29 mouse cellular contexts compared by ENCODE assay signal in genomic region chr9:26804321-26804720, GRCm38 (mm10). TPM values are rescaled to one million over a fixed set of nuclear protein-coding genes. Genes with fewer than 3 reads are reported as not detected.
DNase-seq lines count a peak whose midpoint lies in the region; ATAC-seq and TF ChIP-seq lines count a peak whose summit lies in the region.
"Had no signal": no experiment of that assay in that cellular context is flagged by ENCODE, and none has a peak within 500 bp of the region (broad histone marks: within the 10 kb centered on the region; RNA-seq: fewer than 3 reads in every experiment).

No protein-coding gene starts in this region.

- no peaks in the 10 kb centered on the region for H3K36me3 ChIP-seq in kidney, adult 2 months (ENCODE audit: control insufficient read depth, insufficient read depth, low read length)
- no peaks in the 10 kb centered on the region for H3K36me3 ChIP-seq in kidney, embryonic 16.5 days (ENCODE audit: insufficient read depth, low read length)
- H3K36me3 ChIP-seq in hindbrain, embryonic 13.5 days = no peaks in the 10 kb centered on the region
- H3K36me3 ChIP-seq: embryonic facial prominence, embryonic 12.5 days; embryonic facial prominence, embryonic 15.5 days; G1E; heart, embryonic 10.5 days; heart, embryonic 13.5 days; hindbrain, embryonic 15.5 days had no signal

- no peaks in the 10 kb centered on the region for H3K27me3 ChIP-seq in kidney, adult 2 months (replicated peaks; ENCODE audit: control insufficient read depth, insufficient read depth, low read length)
- no peaks in the 10 kb centered on the region for H3K27me3 ChIP-seq in kidney, embryonic 16.5 days (ENCODE audit: insufficient read depth, low read length)
- H3K27me3 ChIP-seq in hindbrain, embryonic 13.5 days = no peaks in the 10 kb centered on the region
- H3K27me3 ChIP-seq: CH12.LX; embryonic facial prominence, embryonic 12.5 days; embryonic facial prominence, embryonic 15.5 days; heart, embryonic 13.5 days; hindbrain, embryonic 15.5 days had no signal

- H3K27ac ChIP-seq in kidney, adult 2 months (ENCODE audit: insufficient read depth, low read depth, low read length) = no peak overlapping the region; the same call in 1 of the 2 replicates
- peak overlapping the region; percentile 25; the same call in 1 of the 2 replicates for H3K27ac ChIP-seq in kidney, embryonic 16.5 days (ENCODE audit: low read length)
- H3K27ac ChIP-seq in hindbrain, embryonic 13.5 days = no peak overlapping the region
- H3K27ac ChIP-seq: embryonic facial prominence, embryonic 12.5 days; embryonic facial prominence, embryonic 15.5 days; heart, adult 2 months; heart, embryonic 10.5 days; heart, embryonic 13.5 days; hindbrain, embryonic 15.5 days had no signal

- H3K4me3 ChIP-seq in kidney, adult 2 months (ENCODE audit: insufficient read depth, low read depth, low read length) = 0 out of 2 replicates have a peak overlapping the region, but pooled peaks have one; percentile 20
- H3K4me3 ChIP-seq in kidney, embryonic 16.5 days (ENCODE audit: low read length) = no peak overlapping the region; the same call in 1 of the 2 replicates
- H3K4me3 ChIP-seq in hindbrain, embryonic 13.5 days = no peak overlapping the region
- H3K4me3 ChIP-seq: embryonic facial prominence, embryonic 12.5 days; embryonic facial prominence, embryonic 15.5 days; heart, adult 2 months; heart, embryonic 10.5 days; heart, embryonic 13.5 days; hindbrain, embryonic 15.5 days had no signal

- no peak for TF ChIP-seq POLR2A in kidney, adult 2 months (IDR thresholded peaks at IDR 0.05; ENCODE audit: low read depth, low read length)

- H3K4me2 ChIP-seq in kidney, embryonic 16.5 days (replicated peaks; ENCODE audit: low read depth, low read length) = peak overlapping the region; percentile 75
- H3K4me2 ChIP-seq in hindbrain, embryonic 13.5 days = no peak overlapping the region
- H3K4me2 ChIP-seq: embryonic facial prominence, embryonic 12.5 days; embryonic facial prominence, embryonic 15.5 days; heart, embryonic 13.5 days; hindbrain, embryonic 15.5 days had no signal

- H3K4me1 ChIP-seq in kidney, adult 2 months (ENCODE audit: control insufficient read depth, insufficient read depth, low read length) = peaks cover 28% of the 10 kb centered on the region
- 0 out of 2 replicates have a peak, but pooled peaks cover 6% of the 10 kb centered on the region for H3K4me1 ChIP-seq in kidney, embryonic 16.5 days (ENCODE audit: insufficient read depth, low read length)
- H3K4me1 ChIP-seq in hindbrain, embryonic 13.5 days (replicated peaks) = peaks cover 13% of the 10 kb centered on the region
- H3K4me1 ChIP-seq: embryonic facial prominence, embryonic 12.5 days had no signal

- no peak for ATAC-seq in kidney, embryonic 16.5 days (ENCODE audit: low FRiP score, low TSS enrichment)
- ATAC-seq in hindbrain, embryonic 13.5 days (ENCODE audit: low FRiP score) = no peak
- ATAC-seq: forebrain, embryonic 14.5 days; forebrain, postnatal 0 days had no signal

- no peak for TF ChIP-seq CTCF in kidney, adult 2 months (conservative IDR thresholded peaks at IDR 0.05; ENCODE audit: insufficient read depth, insufficient read length, low read depth, low read length)

- H3K9ac ChIP-seq in kidney, embryonic 16.5 days (replicated peaks; ENCODE audit: low read length) = no peak overlapping the region
- H3K9ac ChIP-seq in hindbrain, embryonic 13.5 days = no peak overlapping the region
- H3K9ac ChIP-seq: embryonic facial prominence, embryonic 12.5 days; embryonic facial prominence, embryonic 15.5 days; forebrain, postnatal 0 days; heart, embryonic 13.5 days; hindbrain, embryonic 15.5 days had no signal

- no peak for DNase-seq in kidney, adult 2 months
- no peak for DNase-seq in kidney, adult 18-20 months
- DNase-seq in kidney, adult 8-10 months = no peak
- DNase-seq in lung, postnatal 36 days = peak; percentile 21
- DNase-seq in lung, postnatal 14 days = no peak
- DNase-seq: B cell, adult 2 months; cerebellum, adult 11 months; cerebellum, adult 2 months; cerebellum, adult 9-11 months; cerebellum, postnatal 25 days; forebrain, postnatal 0 days; gastrocnemius, postnatal 10 days; gastrocnemius, postnatal 36 days; heart, adult 2 months; heart, postnatal 14 days; heart, postnatal 4 days had no signal

- H3K9me3 ChIP-seq in kidney, embryonic 16.5 days (ENCODE audit: low read length) = no peaks in the 10 kb centered on the region
- no peaks in the 10 kb centered on the region for H3K9me3 ChIP-seq in hindbrain, embryonic 13.5 days
- H3K9me3 ChIP-seq: embryonic facial prominence, embryonic 12.5 days; embryonic facial prominence, embryonic 15.5 days; G1E; heart, embryonic 10.5 days; heart, embryonic 13.5 days; hindbrain, embryonic 15.5 days had no signal

RNA-seq across cellular contexts. Expression of gene Glb1l2, which starts 1.9 kb away (rescaled TPM):
- polyA plus RNA-seq in kidney, adult 2 months (2012; rRNA removed) = 60.4 and 66.7 TPM in 2 replicates
- 46.1 and 48.5 TPM in 2 replicates for polyA plus RNA-seq in kidney, embryonic 16.5 days (2015; fragmentation: Nextera tagmentation; extraction: Ambion mirVana)
- polyA plus RNA-seq in hindbrain, embryonic 13.5 days (2015; fragmentation: Nextera tagmentation; extraction: Ambion mirVana) = 2.2 and 2.4 TPM in 2 replicates
- polyA plus RNA-seq: G1E had no signal

RNA-seq across cellular contexts. Expression of gene Glb1l3, which starts 56.4 kb away (rescaled TPM):
- polyA plus RNA-seq in kidney, adult 2 months (2012; rRNA removed) = not detected in 2 replicates
- polyA plus RNA-seq in kidney, embryonic 16.5 days (2015; fragmentation: Nextera tagmentation; extraction: Ambion mirVana) = not detected in 2 replicates
- not detected in 2 replicates for polyA plus RNA-seq in hindbrain, embryonic 13.5 days (2015; fragmentation: Nextera tagmentation; extraction: Ambion mirVana)
- polyA plus RNA-seq: embryonic facial prominence, embryonic 12.5 days; embryonic facial prominence, embryonic 15.5 days; forebrain, embryonic 11.5 days; forebrain, embryonic 14.5 days; forebrain, postnatal 0 days; G1E; heart, adult 2 months; heart, embryonic 10.5 days; heart, embryonic 13.5 days; heart, embryonic 16.5 days; hindbrain, embryonic 11.5 days; hindbrain, embryonic 15.5 days had no signal

Comparison
In these comparisons a context has a peak if more than half of its experiments do, and no peak if none do; other contexts are left out.
1. RNA of gene Glb1l2, which starts 1.9 kb away (polyA plus RNA-seq): 60.4 to 66.7 TPM in kidney, adult 2 months and 46.1 to 48.5 TPM in kidney, embryonic 16.5 days; 2.2 to 2.4 TPM in hindbrain, embryonic 13.5 days; every median in the first group is over 10 times any median in the second.